Mouse (Mus musculus) heart, adult 2 months (tissue): ENCODE measurements at regions not wholly inside any gene's neighbourhood (a gene's known extent, or its start where the extent isn't known, plus 50 kb on each side); places are given as distances from the start of the nearest gene placed in this dataset.

ENCODE experiments used
- CTCF ChIP-seq: fragments of 200-600 bp; IDR thresholded peaks from 2 replicates; pipeline ENCODE4 v1.8.1; 2022; ENCODE audit warnings: antibody characterized with exemption, mild to moderate bottlenecking, moderate library complexity
- POLR2A ChIP-seq: fragments of 200-500 bp; IDR thresholded peaks from 2 replicates; pipeline ENCODE4 v1.6.1; 2011; ENCODE audit warnings: mild to moderate bottlenecking, low read depth, low read length, control low read depth; ENCODE audit not compliant: insufficient read depth

DNA sequence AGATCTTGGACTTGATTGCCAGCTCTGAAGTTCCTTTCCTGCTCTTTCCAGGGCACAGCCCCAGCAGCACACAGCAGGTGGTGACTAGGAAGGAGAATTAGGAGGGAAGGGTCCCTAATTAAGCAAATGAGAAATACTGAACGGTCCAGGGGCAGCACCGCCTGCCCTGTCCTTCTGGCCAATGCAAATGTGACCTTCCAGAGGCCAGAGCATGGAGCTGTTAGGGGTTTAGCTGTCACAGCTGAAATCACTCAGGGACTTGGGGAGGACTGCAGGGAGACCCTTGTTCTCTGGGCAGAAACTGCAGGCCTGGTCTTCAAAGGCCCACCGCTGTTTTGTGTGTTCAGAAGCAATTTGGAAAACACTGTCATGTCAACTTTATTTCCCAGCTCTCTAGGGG is 400.2 kb upstream of the Got2 start:
- TF ChIP-seq POLR2A: no peak
- TF ChIP-seq CTCF: no peak
